1 mouse cellular context compared by ENCODE assay signal in genomic region chr12:91383516-91384264, GRCm38 (mm10).
TF ChIP-seq lines count a peak whose summit lies in the region.

No protein-coding gene starts in this region.

TF ChIP-seq in CH12.LX, 34 proteins besides CTCF, POLR2A, EP300 and RAD21 (continued from another document):
- 0 out of 2 replicates have a peak, but pooled peaks have one; percentile 18 for TF ChIP-seq NELFE (IDR thresholded peaks at IDR 0.05; ENCODE audit: low read depth, low read length)
TF ChIP-seq in CH12.LX: peak in this region for 4.
